Mouse (Mus musculus): Measurements from ENCODE around the gene Plekha5. TPM values are rescaled to one million over a fixed set of nuclear protein-coding genes. Genes with fewer than 3 reads are reported as not detected.
A peak's percentile ranks its signal among the peaks of the same experiment; 100 is the strongest.

Gene Plekha5
- total RNA-seq, 2 experiments from 2014 or later = 10.0 to 12.9 TPM

DNA sequence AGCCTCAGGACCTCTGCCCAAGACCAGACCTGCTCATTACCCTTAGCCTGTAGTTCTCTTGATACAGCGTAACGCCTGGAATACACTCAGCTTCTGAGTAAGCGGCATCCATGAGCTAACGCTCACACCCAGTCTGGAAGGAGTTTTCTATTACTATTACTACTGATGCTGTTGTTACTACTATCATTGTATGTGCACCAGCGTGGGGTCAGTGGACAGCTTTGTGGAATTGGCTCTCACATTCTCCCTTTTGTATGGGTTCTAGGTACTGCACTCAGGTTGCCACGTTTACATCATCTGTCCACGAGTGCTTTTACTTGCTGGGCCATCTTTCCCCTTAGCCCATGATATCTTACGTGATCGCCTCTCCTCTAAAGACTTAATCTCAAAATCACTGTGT lies 8.5 kb downstream of the Plekha5 start:
- TF ChIP-seq CTCF (IDR thresholded peaks at IDR 0.05) = no peak
- no peak overlapping the region for H3K27ac ChIP-seq
- intact Hi-C loops (cut with DNase I) = no loop called here
- no peak for DNase-seq
- no peak overlapping the region for H3K4me3 ChIP-seq

DNA sequence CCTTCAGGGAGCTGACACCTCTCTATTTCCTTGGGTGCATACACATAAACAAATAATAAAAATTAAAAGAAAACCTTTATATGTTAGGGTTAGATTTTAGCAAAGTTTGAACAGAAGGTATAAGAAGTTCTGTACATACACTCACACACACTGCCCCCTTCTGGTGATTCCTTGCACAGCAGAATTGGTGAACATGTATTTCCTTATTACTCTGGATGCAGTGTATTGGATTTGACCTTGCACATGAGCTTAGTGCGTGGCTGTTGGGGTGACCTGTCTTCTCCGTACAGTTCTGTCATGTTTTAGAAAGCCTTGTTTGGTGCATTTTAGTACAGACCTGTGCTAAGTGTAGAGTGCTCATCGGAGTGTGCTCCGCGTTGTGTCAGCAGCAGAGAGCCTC lies 19.5 kb downstream of the Plekha5 start:
- Histone ChIP-seq H3K27ac (no peak overlapping the region), H3K4me3 (no peak overlapping the region)
- intact Hi-C loops (cut with DNase I) = loop anchor here (5.0 to 10.0 kb wide), 3 partner anchors 219 to 856 kb away; partner anchors contain the start of gene Pik3c2g
- DNase-seq = peak; percentile 50
- peak; percentile 82 for TF ChIP-seq CTCF (IDR thresholded peaks at IDR 0.05)

- H3K4me3 ChIP-seq = no peak overlapping the region
- DNase-seq = no peak
- intact Hi-C loops (cut with DNase I) = loop anchor here (5.0 to 10.0 kb wide), 3 partner anchors 219 to 857 kb away; partner anchors contain the start of gene Pik3c2g
- H3K27ac ChIP-seq = no peak overlapping the region
- TF ChIP-seq CTCF (IDR thresholded peaks at IDR 0.05) = no peak
These were observed 20.3 kb downstream of the Plekha5 start for GRCm38 (mm10) chr6:140444147-140444546.

GRCm38 (mm10) chr6:140444855-140445465 lies 21.1 kb downstream of the Plekha5 start:
- no peak overlapping the region for H3K27ac ChIP-seq
- H3K4me3 ChIP-seq = no peak overlapping the region
- intact Hi-C loops (cut with DNase I) = loop anchor here (5.0 to 10.0 kb wide), 3 partner anchors 220 to 858 kb away; partner anchors contain the start of gene Pik3c2g
- no peak for TF ChIP-seq CTCF (IDR thresholded peaks at IDR 0.05)
- no peak for DNase-seq

GRCm38 (mm10) chr6:140448010-140448739 lies 24.3 kb downstream of the Plekha5 start:
- Histone ChIP-seq H3K4me3 (no peak overlapping the region), H3K27ac (no peak overlapping the region)
- TF ChIP-seq CTCF (IDR thresholded peaks at IDR 0.05) = no peak
- intact Hi-C loops (cut with DNase I) = loop anchor here (10.0 kb wide), 1 partner anchor 223 kb away; no protein-coding TSS in a partner anchor
- no peak for DNase-seq

DNA sequence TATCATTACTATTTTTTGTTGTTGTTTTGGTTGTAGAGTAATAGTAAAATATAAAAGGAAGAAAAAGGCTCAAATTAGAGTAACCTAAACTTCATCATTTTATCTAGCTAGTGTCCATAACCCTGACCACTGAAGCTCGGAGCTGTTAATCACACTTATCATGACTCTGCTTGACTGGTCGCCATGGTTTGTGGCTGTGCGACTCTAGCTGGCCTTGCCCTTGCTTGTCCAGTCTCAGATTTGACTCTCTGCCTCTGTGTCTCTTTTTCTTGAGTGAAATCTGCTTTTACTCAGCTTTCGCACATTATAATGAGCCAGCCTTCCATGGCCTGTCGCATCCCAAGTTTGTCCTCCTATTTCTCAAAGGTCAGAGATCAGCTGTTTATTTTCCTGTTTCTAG lies 26.8 kb downstream of the Plekha5 start:
- H3K4me3 ChIP-seq = no peak overlapping the region
- no peak overlapping the region for H3K27ac ChIP-seq
- DNase-seq = no peak
- intact Hi-C loops (cut with DNase I) = no loop called here
- no peak for TF ChIP-seq CTCF (IDR thresholded peaks at IDR 0.05)

- no peak overlapping the region for H3K27ac ChIP-seq
- no peak for DNase-seq
- H3K4me3 ChIP-seq = no peak overlapping the region
- no peak for TF ChIP-seq CTCF (IDR thresholded peaks at IDR 0.05)
- intact Hi-C loops (cut with DNase I) = no loop called here
These were observed 28.9 kb downstream of the Plekha5 start for GRCm38 (mm10) chr6:140452736-140453135.

- Histone ChIP-seq H3K27ac (no peak overlapping the region), H3K4me3 (no peak overlapping the region)
- TF ChIP-seq CTCF (IDR thresholded peaks at IDR 0.05) = no peak
- no peak for DNase-seq
- intact Hi-C loops (cut with DNase I) = no loop called here
These were observed 29.6 kb downstream of the Plekha5 start for GRCm38 (mm10) chr6:140453454-140453853.

GRCm38 (mm10) chr6:140454388-140454787 lies 30.5 kb downstream of the Plekha5 start:
- no peak for DNase-seq
- intact Hi-C loops (cut with DNase I) = no loop called here
- no peak overlapping the region for H3K4me3 ChIP-seq
- no peak for TF ChIP-seq CTCF (IDR thresholded peaks at IDR 0.05)
- no peak overlapping the region for H3K27ac ChIP-seq

GRCm38 (mm10) chr6:140455851-140456250 lies 32.0 kb downstream of the Plekha5 start:
- intact Hi-C loops (cut with DNase I) = no loop called here

DNA sequence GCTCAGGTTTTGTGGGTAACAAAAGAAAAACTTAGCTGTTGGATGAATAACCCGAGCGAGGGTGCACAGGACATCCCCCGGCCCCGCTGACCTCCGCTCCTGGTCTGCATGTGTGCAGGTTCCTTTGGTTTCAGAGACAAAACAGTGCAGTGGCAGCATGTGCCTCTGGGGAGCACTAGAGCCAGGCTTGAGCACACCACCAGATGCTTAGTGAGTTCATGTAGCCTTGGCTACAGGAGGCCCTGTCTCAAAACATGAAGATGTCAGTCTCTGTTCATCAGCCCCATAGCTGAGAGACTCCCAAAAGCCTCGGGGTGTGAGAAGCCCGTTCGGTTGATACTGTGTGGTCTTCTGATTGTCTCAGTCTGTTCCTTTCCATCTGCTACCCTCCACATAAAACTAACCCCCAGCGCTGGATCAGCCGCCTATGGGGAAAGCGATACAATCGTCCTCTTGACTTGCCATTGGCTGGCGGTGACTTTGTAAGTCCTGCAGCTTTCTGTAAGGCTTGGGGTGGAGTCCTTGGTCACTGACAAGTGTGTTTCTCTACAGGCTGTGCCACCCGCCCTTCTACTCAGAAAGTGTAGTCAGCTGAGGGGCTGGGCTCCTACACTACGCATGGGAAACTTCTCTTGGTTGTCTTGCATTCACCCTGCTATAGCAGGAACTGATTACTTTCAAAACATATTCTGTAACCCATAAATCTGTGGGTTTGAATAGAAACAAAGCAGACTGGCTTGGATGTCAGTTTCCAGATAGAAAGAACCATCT lies 32.7 kb downstream of the Plekha5 start:
- TF ChIP-seq CTCF (IDR thresholded peaks at IDR 0.05) = no peak
- Histone ChIP-seq H3K4me3 (no peak overlapping the region), H3K27ac (no peak overlapping the region)
- intact Hi-C loops (cut with DNase I) = no loop called here
- no peak for DNase-seq

More at GRCm38 (mm10) chr6:140455851-140456250, 32.0 kb downstream of the Plekha5 start:
- Histone ChIP-seq H3K27ac (no peak overlapping the region), H3K4me3 (no peak overlapping the region)
- no peak for TF ChIP-seq CTCF (IDR thresholded peaks at IDR 0.05)
- DNase-seq = no peak

DNA sequence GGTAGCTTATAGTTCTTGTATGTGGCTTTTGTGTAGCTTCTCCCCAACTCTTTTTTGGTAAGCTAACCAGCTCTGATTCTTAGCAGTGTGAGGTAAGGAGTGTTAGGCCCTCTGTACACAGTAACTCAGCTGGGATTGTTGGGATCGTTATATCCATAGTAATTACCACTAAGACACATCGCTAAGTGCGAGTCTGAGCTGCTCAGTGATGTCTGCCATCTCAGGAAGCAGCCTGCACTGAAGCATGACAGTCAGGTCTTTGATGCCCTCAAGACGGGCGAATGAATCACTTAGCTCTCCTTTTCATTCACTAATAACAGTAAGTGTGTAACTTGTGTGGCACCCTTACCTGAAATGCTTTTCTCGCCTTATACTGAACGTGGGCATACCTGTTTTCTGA lies 36.5 kb downstream of the Plekha5 start:
- intact Hi-C loops (cut with DNase I) = no loop called here
- H3K4me3 ChIP-seq = no peak overlapping the region
- no peak for DNase-seq
- no peak overlapping the region for H3K27ac ChIP-seq
- TF ChIP-seq CTCF (IDR thresholded peaks at IDR 0.05) = no peak

DNA sequence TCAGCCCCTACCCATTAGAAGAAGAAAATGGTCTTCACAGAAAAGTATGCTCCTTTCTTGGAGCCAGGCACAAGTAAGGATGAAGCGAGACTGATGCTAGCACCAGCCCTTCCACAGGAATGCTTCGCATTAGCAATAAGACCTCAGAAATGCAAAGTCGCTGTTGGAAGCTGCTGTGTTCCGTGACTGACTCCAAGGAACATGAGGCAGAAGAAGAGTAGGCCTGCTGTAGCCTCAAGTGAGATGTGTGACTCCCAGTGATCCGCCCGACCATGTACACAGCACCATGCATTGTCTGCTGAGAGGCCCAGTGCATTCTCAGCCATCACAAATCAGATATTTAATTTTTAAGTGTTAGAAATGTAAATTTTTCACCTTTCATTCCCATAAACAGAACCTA lies 41.0 kb downstream of the Plekha5 start:
- DNase-seq = no peak
- H3K27ac ChIP-seq = no peak overlapping the region
- no peak for TF ChIP-seq CTCF (IDR thresholded peaks at IDR 0.05)
- no peak overlapping the region for H3K4me3 ChIP-seq
- intact Hi-C loops (cut with DNase I) = no loop called here

Data from gastrocnemius, adult 2 months (tissue).